Mouse (Mus musculus): ENCODE measurements at regions not wholly inside any gene's neighbourhood (a gene's known extent, or its start where the extent isn't known, plus 50 kb on each side); places are given as distances from the start of the nearest gene placed in this dataset.

DNA sequence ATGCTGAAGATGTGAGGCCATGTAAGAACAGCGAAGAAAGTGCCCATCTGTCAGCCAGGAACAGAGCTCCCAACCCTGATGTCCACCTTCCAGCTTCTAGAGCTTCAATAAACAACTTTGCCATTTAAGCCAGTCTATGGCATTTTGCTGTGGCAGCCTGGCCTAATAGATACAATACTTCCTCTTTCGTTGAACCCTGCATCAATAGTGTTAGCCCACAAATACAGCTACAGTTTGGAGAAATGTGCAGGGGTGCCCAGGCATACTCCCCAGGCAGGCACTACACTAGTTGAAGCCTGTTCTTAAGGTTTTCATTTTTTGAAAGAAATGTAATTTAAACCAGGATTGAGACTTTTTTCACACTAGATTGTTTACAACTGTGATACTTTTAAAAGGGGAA, 199.9 kb upstream of the Rnd3 start:
- Histone ChIP-seq H3K9me3 (replicated peaks; ENCODE audit: insufficient read depth, low read length) (no peaks in the 10 kb centered on the region), H3K27ac (ENCODE audit: control insufficient read depth, low read depth, low read length) (no peak overlapping the region), H3K4me1 (ENCODE audit: control insufficient read depth in 1 of 2, insufficient read depth in 2 of 2, low read length in 2 of 2) (no peaks in the 10 kb centered on the region), H3K9ac (ENCODE audit: control insufficient read depth, low read depth, low read length, poor library complexity, severe bottlenecking) (no peak overlapping the region), H3K36me3 (ENCODE audit: control insufficient read depth in 1 of 2, insufficient read depth in 2 of 2, low read length in 2 of 2) (no peaks in the 10 kb centered on the region), H3K27me3 (ENCODE audit: control insufficient read depth in 1 of 2, insufficient read depth in 2 of 2, low read length in 2 of 2) (no peaks in the 10 kb centered on the region), H3K4me3 (ENCODE audit: control insufficient read depth in 1 of 2, insufficient read depth in 1 of 2, low read depth in 2 of 2, low read length in 2 of 2) (no peak overlapping the region), H3K79me2 (ENCODE audit: control insufficient read depth, insufficient read depth, low read length, poor library complexity) (no peaks in the 10 kb centered on the region)
- TF ChIP-seq RCOR1 (IDR thresholded peaks at IDR 0.05; ENCODE audit: low read depth, low read length) (no peak), CHD2 (IDR thresholded peaks at IDR 0.05; ENCODE audit: low read length) (no peak), ZC3H11A (IDR thresholded peaks at IDR 0.05; ENCODE audit: low read depth, low read length) (no peak), RAD21 (IDR thresholded peaks at IDR 0.05; ENCODE audit: low read depth, low read length) (no peak), CTCF (IDR thresholded peaks at IDR 0.05 in 2 of 3, conservative IDR thresholded peaks at IDR 0.05 in 1 of 3; ENCODE audit: control insufficient read depth in 1 of 3, insufficient read depth in 1 of 3, low read depth in 2 of 3, low read length in 3 of 3, poor library complexity in 1 of 3, severe bottlenecking in 1 of 3) (no peak), ZNF384 (IDR thresholded peaks at IDR 0.05; ENCODE audit: low read depth, low read length) (no peak), UBTF (IDR thresholded peaks at IDR 0.05; ENCODE audit: borderline replicate concordance, insufficient read depth, low read depth, low read length) (no peak), ZKSCAN1 (IDR thresholded peaks at IDR 0.05; ENCODE audit: low read depth, low read length) (no peak), CHD1 (IDR thresholded peaks at IDR 0.05; ENCODE audit: low read depth, low read length) (no peak), HCFC1 (IDR thresholded peaks at IDR 0.05; ENCODE audit: low read depth, low read length) (no peak), ETS1 (IDR thresholded peaks at IDR 0.05; ENCODE audit: low read depth, low read length) (no peak), E2F4 (IDR thresholded peaks at IDR 0.05; ENCODE audit: borderline replicate concordance, low read depth, low read length) (no peak), POLR2A (IDR thresholded peaks at IDR 0.05; ENCODE audit: control insufficient read depth in 1 of 2, insufficient read depth in 1 of 2, low read depth in 1 of 2, low read length in 2 of 2, poor library complexity in 1 of 2) (no peak)
- no peak for DNase-seq (ENCODE audit: low read depth, low spot score)

DNA sequence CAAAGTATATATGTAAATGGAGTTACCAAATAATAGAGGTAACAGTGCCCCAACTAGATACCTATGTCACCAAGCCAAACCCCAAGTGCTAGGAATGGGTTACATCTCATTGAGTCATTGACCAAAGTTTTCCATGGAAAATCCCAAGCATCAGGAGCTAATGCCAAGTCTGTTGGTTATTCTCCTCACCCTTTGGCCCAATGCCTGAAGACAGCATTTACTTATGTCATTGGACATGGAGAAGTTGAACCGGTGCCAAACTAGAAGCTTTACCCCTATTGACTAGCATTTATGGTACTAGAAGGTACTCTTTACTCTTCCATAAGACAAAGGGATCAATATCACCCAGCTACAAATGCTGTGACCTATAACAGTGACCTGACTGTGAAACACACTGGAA, 198.2 kb upstream of the Rnd3 start:
- no peak for TF ChIP-seq SMC3 (IDR thresholded peaks at IDR 0.05; ENCODE audit: low read depth, low read length)
- no peak for TF ChIP-seq CTCF (IDR thresholded peaks at IDR 0.05 in 2 of 3, conservative IDR thresholded peaks at IDR 0.05 in 1 of 3; ENCODE audit: control insufficient read depth in 1 of 3, insufficient read depth in 1 of 3, low read depth in 2 of 3, low read length in 3 of 3, poor library complexity in 1 of 3, severe bottlenecking in 1 of 3)
- TF ChIP-seq MYB (IDR thresholded peaks at IDR 0.05; ENCODE audit: low read depth, low read length) = no peak
- TF ChIP-seq ZC3H11A (IDR thresholded peaks at IDR 0.05; ENCODE audit: low read depth, low read length) = no peak
- TF ChIP-seq ELF1 (IDR thresholded peaks at IDR 0.05; ENCODE audit: low read depth, low read length) = no peak
- TF ChIP-seq E2F4 (IDR thresholded peaks at IDR 0.05; ENCODE audit: borderline replicate concordance, low read depth, low read length) = no peak
- no peak for TF ChIP-seq KAT2A (conservative IDR thresholded peaks at IDR 0.05; ENCODE audit: low read depth, low read length)
- TF ChIP-seq BHLHE40 (IDR thresholded peaks at IDR 0.05; ENCODE audit: borderline replicate concordance, low read depth, low read length) = no peak
- no peak for TF ChIP-seq NELFE (IDR thresholded peaks at IDR 0.05; ENCODE audit: low read depth, low read length)
- no peak for TF ChIP-seq CHD2 (IDR thresholded peaks at IDR 0.05; ENCODE audit: low read length)
- TF ChIP-seq ZKSCAN1 (IDR thresholded peaks at IDR 0.05; ENCODE audit: low read depth, low read length) = no peak
- no peak for TF ChIP-seq EP300 (IDR thresholded peaks at IDR 0.05; ENCODE audit: low read depth in 1 of 2, low read length in 2 of 2)
- TF ChIP-seq NRF1 (IDR thresholded peaks at IDR 0.05; ENCODE audit: insufficient read depth, low read depth, low read length, poor library complexity, severe bottlenecking) = no peak
- no peak for TF ChIP-seq ZMIZ1 (IDR thresholded peaks at IDR 0.05; ENCODE audit: low read depth, low read length)
- no peak for TF ChIP-seq MAFK (IDR thresholded peaks at IDR 0.05; ENCODE audit: borderline replicate concordance, low read depth, low read length)
- Histone ChIP-seq H3K9ac (ENCODE audit: control insufficient read depth, low read depth, low read length, poor library complexity, severe bottlenecking) (no peak overlapping the region), H3K27me3 (ENCODE audit: control insufficient read depth in 1 of 2, insufficient read depth in 2 of 2, low read length in 2 of 2) (no peaks in the 10 kb centered on the region), H3K27ac (ENCODE audit: control insufficient read depth, low read depth, low read length) (no peak overlapping the region), H3K36me3 (ENCODE audit: control insufficient read depth in 1 of 2, insufficient read depth in 2 of 2, low read length in 2 of 2) (no peaks in the 10 kb centered on the region), H3K4me1 (ENCODE audit: control insufficient read depth in 1 of 2, insufficient read depth in 2 of 2, low read length in 2 of 2) (no peaks in the 10 kb centered on the region), H3K9me3 (replicated peaks; ENCODE audit: insufficient read depth, low read length) (no peaks in the 10 kb centered on the region), H3K79me2 (ENCODE audit: control insufficient read depth, insufficient read depth, low read length, poor library complexity) (no peaks in the 10 kb centered on the region), H3K4me3 (ENCODE audit: control insufficient read depth in 1 of 2, insufficient read depth in 1 of 2, low read depth in 2 of 2, low read length in 2 of 2) (no peak overlapping the region)
- DNase-seq (ENCODE audit: low read depth, low spot score) = no peak

All from MEL (cell line).